Mouse (Mus musculus): ENCODE measurements around the gene Dlgap1. TPM values are rescaled to one million over a fixed set of nuclear protein-coding genes. Genes with fewer than 3 reads are reported as not detected.

The Dlgap1 gene
- polyA plus RNA-seq, 1 experiment from 2014 or later: 34.9 TPM

DNA sequence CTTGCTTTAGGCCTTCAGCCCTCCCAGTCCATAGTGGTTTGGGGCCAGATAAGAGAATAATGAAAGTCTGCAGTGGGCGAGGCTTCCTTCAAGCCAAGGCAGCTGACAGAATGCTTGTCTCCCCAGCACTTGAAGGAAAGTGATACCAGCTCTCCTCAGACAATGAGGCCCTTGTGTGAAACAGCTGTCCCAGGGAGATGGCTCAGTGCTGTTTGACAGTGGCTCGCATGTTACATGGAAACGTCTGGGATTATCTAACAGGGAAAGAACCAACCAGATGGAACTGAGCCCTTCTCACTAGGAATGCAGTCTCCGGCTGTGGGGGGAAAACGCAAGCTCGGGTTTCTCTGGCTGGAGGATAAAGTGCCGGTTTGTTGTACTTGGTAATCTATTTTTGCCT lies 825.4 kb downstream of the Dlgap1 start:
- H3K9me3 ChIP-seq (ENCODE audit: control insufficient read depth, low read length): no peaks in the 10 kb centered on the region
- no peaks in the 10 kb centered on the region for H3K4me1 ChIP-seq (replicated peaks; ENCODE audit: control insufficient read depth, insufficient read depth, low read length)
- no peak overlapping the region for H3K4me3 ChIP-seq (replicated peaks; ENCODE audit: low read length)
- no peak overlapping the region for H3K4me2 ChIP-seq (replicated peaks)
- ATAC-seq (ENCODE audit: low FRiP score) (peak; percentile 79; the same call in 1 of the 2 replicates), DNase-seq (ENCODE audit: low spot score) (peak; percentile 37)
- peak overlapping the region; percentile 59; the same call in 1 of the 2 replicates for H3K27ac ChIP-seq
- no peaks in the 10 kb centered on the region for H3K27me3 ChIP-seq (ENCODE audit: control insufficient read depth, insufficient read depth, low read length)
- WGBS: 7% methylated on average over 7 of the region's 7 CpGs
- no peak overlapping the region for H3K9ac ChIP-seq
- H3K36me3 ChIP-seq (replicated peaks; ENCODE audit: control insufficient read depth, insufficient read depth): no peaks in the 10 kb centered on the region

GRCm38 (mm10) chr17:70794722-70795121 lies 825.8 kb downstream of the Dlgap1 start:
- Histone ChIP-seq H3K4me1 (replicated peaks; ENCODE audit: control insufficient read depth, insufficient read depth, low read length) (no peaks in the 10 kb centered on the region), H3K36me3 (replicated peaks; ENCODE audit: control insufficient read depth, insufficient read depth) (no peaks in the 10 kb centered on the region), H3K4me3 (replicated peaks; ENCODE audit: low read length) (no peak overlapping the region), H3K27me3 (ENCODE audit: control insufficient read depth, insufficient read depth, low read length) (no peaks in the 10 kb centered on the region), H3K9me3 (ENCODE audit: control insufficient read depth, low read length) (no peaks in the 10 kb centered on the region), H3K9ac (no peak overlapping the region), H3K27ac (no peak overlapping the region), H3K4me2 (replicated peaks) (no peak overlapping the region)
- WGBS: 54% methylated on average over 6 of the region's 6 CpGs
- no peak for DNase-seq (ENCODE audit: low spot score)
- ATAC-seq (ENCODE audit: low FRiP score): no peak

- no peak for DNase-seq (ENCODE audit: low spot score)
- no peak for ATAC-seq (ENCODE audit: low FRiP score)
- Histone ChIP-seq H3K4me2 (replicated peaks) (no peak overlapping the region), H3K27me3 (ENCODE audit: control insufficient read depth, insufficient read depth, low read length) (no peaks in the 10 kb centered on the region), H3K4me1 (replicated peaks; ENCODE audit: control insufficient read depth, insufficient read depth, low read length) (no peaks in the 10 kb centered on the region), H3K27ac (no peak overlapping the region), H3K9me3 (ENCODE audit: control insufficient read depth, low read length) (no peaks in the 10 kb centered on the region), H3K36me3 (replicated peaks; ENCODE audit: control insufficient read depth, insufficient read depth) (no peaks in the 10 kb centered on the region), H3K9ac (no peak overlapping the region), H3K4me3 (replicated peaks; ENCODE audit: low read length) (no peak overlapping the region)
- 77% methylated on average over 4 of the region's 4 CpGs for WGBS
Observed at GRCm38 (mm10) chr17:70795196-70795595, 826.3 kb downstream of the Dlgap1 start.

- H3K36me3 ChIP-seq (replicated peaks; ENCODE audit: control insufficient read depth, insufficient read depth): no peaks in the 10 kb centered on the region
- ATAC-seq (ENCODE audit: low FRiP score): no peak
- no peak for DNase-seq (ENCODE audit: low spot score)
- no peak overlapping the region for H3K27ac ChIP-seq
- H3K9ac ChIP-seq: no peak overlapping the region
- WGBS: 85% methylated on average over 8 of the region's 8 CpGs
- H3K4me1 ChIP-seq (replicated peaks; ENCODE audit: control insufficient read depth, insufficient read depth, low read length): no peaks in the 10 kb centered on the region
- H3K4me2 ChIP-seq (replicated peaks): no peak overlapping the region
- H3K4me3 ChIP-seq (replicated peaks; ENCODE audit: low read length): no peak overlapping the region
- H3K27me3 ChIP-seq (ENCODE audit: control insufficient read depth, insufficient read depth, low read length): no peaks in the 10 kb centered on the region
- H3K9me3 ChIP-seq (ENCODE audit: control insufficient read depth, low read length): no peaks in the 10 kb centered on the region
Observed at GRCm38 (mm10) chr17:70796940-70797772, 828.3 kb downstream of the Dlgap1 start.

DNA sequence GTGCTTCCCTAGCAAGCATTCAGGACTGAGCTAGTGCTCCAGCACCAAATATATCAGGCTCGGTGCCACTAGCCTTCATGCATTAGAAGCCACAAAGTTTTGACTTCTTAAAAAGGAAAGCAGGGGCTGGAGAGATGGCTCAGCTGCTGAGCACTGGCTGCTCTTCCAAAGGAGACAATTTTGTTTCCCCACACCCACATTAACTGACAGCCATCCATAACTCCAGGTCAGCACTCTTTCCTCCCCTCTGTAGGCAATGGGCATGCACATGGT lies 828.8 kb downstream of the Dlgap1 start:
- ATAC-seq (ENCODE audit: low FRiP score): no peak
- H3K36me3 ChIP-seq (replicated peaks; ENCODE audit: control insufficient read depth, insufficient read depth): no peaks in the 10 kb centered on the region
- no peak overlapping the region for H3K4me3 ChIP-seq (replicated peaks; ENCODE audit: low read length)
- DNase-seq (ENCODE audit: low spot score): no peak
- H3K27ac ChIP-seq: no peak overlapping the region
- H3K9ac ChIP-seq: no peak overlapping the region
- no peak overlapping the region for H3K4me2 ChIP-seq (replicated peaks)
- H3K27me3 ChIP-seq (ENCODE audit: control insufficient read depth, insufficient read depth, low read length): no peaks in the 10 kb centered on the region
- WGBS: 88% methylated on average over 1 of the region's 1 CpGs
- no peaks in the 10 kb centered on the region for H3K4me1 ChIP-seq (replicated peaks; ENCODE audit: control insufficient read depth, insufficient read depth, low read length)
- no peaks in the 10 kb centered on the region for H3K9me3 ChIP-seq (ENCODE audit: control insufficient read depth, low read length)

DNA sequence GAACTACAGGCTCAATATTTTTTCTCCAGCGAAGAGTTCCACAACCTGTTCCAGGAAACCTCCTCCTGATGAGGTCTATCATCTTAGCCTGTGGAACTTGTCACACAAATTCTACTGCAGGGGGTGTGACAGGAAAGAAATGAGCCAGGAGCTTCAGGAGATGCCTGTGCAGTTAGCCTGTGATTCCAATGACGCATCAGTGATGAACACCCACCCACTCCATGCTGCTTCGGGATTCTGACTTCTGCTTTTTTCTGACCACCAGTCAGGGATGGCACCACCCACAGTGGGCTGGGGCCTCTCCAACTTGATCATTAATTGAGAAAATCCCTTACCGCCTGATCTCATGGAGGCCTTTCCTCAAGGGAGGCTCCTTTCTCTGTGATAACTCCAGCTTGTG lies 830.4 kb downstream of the Dlgap1 start:
- DNase-seq (ENCODE audit: low spot score) (no peak), ATAC-seq (ENCODE audit: low FRiP score) (no peak)
- H3K27me3 ChIP-seq (ENCODE audit: control insufficient read depth, insufficient read depth, low read length): no peaks in the 10 kb centered on the region
- no peaks in the 10 kb centered on the region for H3K4me1 ChIP-seq (replicated peaks; ENCODE audit: control insufficient read depth, insufficient read depth, low read length)
- H3K9me3 ChIP-seq (ENCODE audit: control insufficient read depth, low read length): no peaks in the 10 kb centered on the region
- H3K27ac ChIP-seq: no peak overlapping the region
- no peak overlapping the region for H3K4me3 ChIP-seq (replicated peaks; ENCODE audit: low read length)
- no peak overlapping the region for H3K9ac ChIP-seq
- 84% methylated on average over 4 of the region's 4 CpGs for WGBS
- H3K36me3 ChIP-seq (replicated peaks; ENCODE audit: control insufficient read depth, insufficient read depth): no peaks in the 10 kb centered on the region
- H3K4me2 ChIP-seq (replicated peaks): no peak overlapping the region

GRCm38 (mm10) chr17:70802022-70802421 lies 833.1 kb downstream of the Dlgap1 start:
- H3K9me3 ChIP-seq (ENCODE audit: control insufficient read depth, low read length): no peaks in the 10 kb centered on the region
- no peaks in the 10 kb centered on the region for H3K27me3 ChIP-seq (ENCODE audit: control insufficient read depth, insufficient read depth, low read length)
- no peak for ATAC-seq (ENCODE audit: low FRiP score)
- H3K4me3 ChIP-seq (replicated peaks; ENCODE audit: low read length): no peak overlapping the region
- H3K36me3 ChIP-seq (replicated peaks; ENCODE audit: control insufficient read depth, insufficient read depth): no peaks in the 10 kb centered on the region
- no peaks in the 10 kb centered on the region for H3K4me1 ChIP-seq (replicated peaks; ENCODE audit: control insufficient read depth, insufficient read depth, low read length)
- WGBS: 79% methylated on average over 14 of the region's 14 CpGs
- H3K4me2 ChIP-seq (replicated peaks): no peak overlapping the region
- DNase-seq (ENCODE audit: low spot score): no peak
- no peak overlapping the region for H3K9ac ChIP-seq
- no peak overlapping the region for H3K27ac ChIP-seq

- WGBS: 95% methylated on average over 9 of the region's 9 CpGs
- Histone ChIP-seq H3K4me1 (replicated peaks; ENCODE audit: control insufficient read depth, insufficient read depth, low read length) (no peaks in the 10 kb centered on the region), H3K9me3 (ENCODE audit: control insufficient read depth, low read length) (no peaks in the 10 kb centered on the region), H3K36me3 (replicated peaks; ENCODE audit: control insufficient read depth, insufficient read depth) (no peaks in the 10 kb centered on the region), H3K27ac (no peak overlapping the region), H3K9ac (no peak overlapping the region), H3K4me2 (replicated peaks) (no peak overlapping the region), H3K4me3 (replicated peaks; ENCODE audit: low read length) (no peak overlapping the region), H3K27me3 (ENCODE audit: control insufficient read depth, insufficient read depth, low read length) (peaks cover 4% of the 10 kb centered on the region; the same call in 1 of the 2 replicates)
- ATAC-seq (ENCODE audit: low FRiP score) (no peak), DNase-seq (ENCODE audit: low spot score) (no peak)
Observed at GRCm38 (mm10) chr17:70805866-70806265, 837.0 kb downstream of the Dlgap1 start.

- 87% methylated on average over 2 of the region's 2 CpGs for WGBS
- H3K27ac ChIP-seq: no peak overlapping the region
Observed at GRCm38 (mm10) chr17:70806600-70806999, 837.7 kb downstream of the Dlgap1 start.

GRCm38 (mm10) chr17:70807885-70808284 lies 839.0 kb downstream of the Dlgap1 start:
- H3K36me3 ChIP-seq (replicated peaks; ENCODE audit: control insufficient read depth, insufficient read depth): no peaks in the 10 kb centered on the region
- no peak overlapping the region for H3K27ac ChIP-seq
- DNase-seq (ENCODE audit: low spot score) (no peak), ATAC-seq (ENCODE audit: low FRiP score) (no peak)
- no peak overlapping the region for H3K4me3 ChIP-seq (replicated peaks; ENCODE audit: low read length)
- WGBS: 93% methylated on average over 1 of the region's 1 CpGs
- no peak overlapping the region for H3K9ac ChIP-seq
- no peaks in the 10 kb centered on the region for H3K4me1 ChIP-seq (replicated peaks; ENCODE audit: control insufficient read depth, insufficient read depth, low read length)
- peaks cover 4% of the 10 kb centered on the region; the same call in 1 of the 2 replicates for H3K27me3 ChIP-seq (ENCODE audit: control insufficient read depth, insufficient read depth, low read length)
- no peaks in the 10 kb centered on the region for H3K9me3 ChIP-seq (ENCODE audit: control insufficient read depth, low read length)
- H3K4me2 ChIP-seq (replicated peaks): no peak overlapping the region

More at GRCm38 (mm10) chr17:70806600-70806999, 837.7 kb downstream of the Dlgap1 start:
- peaks cover 4% of the 10 kb centered on the region; the same call in 1 of the 2 replicates for H3K27me3 ChIP-seq (ENCODE audit: control insufficient read depth, insufficient read depth, low read length)
- no peaks in the 10 kb centered on the region for H3K9me3 ChIP-seq (ENCODE audit: control insufficient read depth, low read length)
- no peaks in the 10 kb centered on the region for H3K36me3 ChIP-seq (replicated peaks; ENCODE audit: control insufficient read depth, insufficient read depth)
- no peaks in the 10 kb centered on the region for H3K4me1 ChIP-seq (replicated peaks; ENCODE audit: control insufficient read depth, insufficient read depth, low read length)
- no peak for DNase-seq (ENCODE audit: low spot score)
- no peak overlapping the region for H3K4me3 ChIP-seq (replicated peaks; ENCODE audit: low read length)
- no peak overlapping the region for H3K4me2 ChIP-seq (replicated peaks)
- no peak for ATAC-seq (ENCODE audit: low FRiP score)
- no peak overlapping the region for H3K9ac ChIP-seq
